Mouse (Mus musculus): ENCODE results near the gene Ankrd9. TPM values are rescaled to one million over a fixed set of nuclear protein-coding genes. Genes with fewer than 3 reads are reported as not detected.

The Ankrd9 gene
- polyA plus RNA-seq, 1 experiment from 2014 or later: 20.9 TPM

- Histone ChIP-seq H3K4me1 (peaks cover 40% of the 10 kb centered on the region), H3K4me3 (replicated peaks) (no peak overlapping the region), H3K9me3 (no peaks in the 10 kb centered on the region), H3K9ac (no peak overlapping the region), H3K27ac (peak overlapping the region; percentile 81; the same call in 1 of the 2 replicates), H3K36me3 (no peaks in the 10 kb centered on the region), H3K27me3 (replicated peaks) (no peaks in the 10 kb centered on the region), H3K4me2 (no peak overlapping the region)
- ATAC-seq (ENCODE audit: insufficient read depth, low FRiP score, low read depth): peak; percentile 33; the same call in 1 of the 2 replicates
- 62% methylated on average over 6 of the region's 6 CpGs for whole genome bisulfite sequencing
Measured at GRCm38 (mm10) chr12:111005803-111006202, 27.0 kb upstream of the Ankrd9 start.

DNA sequence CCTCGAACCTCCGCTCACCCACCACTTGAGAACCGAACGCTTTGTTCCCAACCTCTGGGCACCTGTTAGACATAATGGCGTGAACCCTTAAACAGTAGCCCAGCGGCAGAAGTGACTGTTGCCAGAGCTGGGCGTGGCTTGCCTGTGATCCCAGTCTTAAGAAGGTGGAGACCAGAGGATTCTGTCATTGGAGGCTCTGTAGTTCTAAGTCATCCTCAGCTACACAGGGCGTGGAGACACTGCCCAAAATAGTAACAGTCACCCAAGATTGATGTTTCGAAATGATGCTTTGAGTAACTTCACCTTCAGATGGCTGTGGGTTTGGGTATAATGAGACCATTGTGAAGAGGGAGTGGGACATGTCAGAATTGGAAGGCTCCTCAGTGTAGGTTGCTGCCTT, 25.3 kb upstream of the Ankrd9 start:
- no peak overlapping the region for H3K9ac ChIP-seq
- H3K27me3 ChIP-seq (replicated peaks): no peaks in the 10 kb centered on the region
- no peak overlapping the region for H3K27ac ChIP-seq
- no peak for ATAC-seq (ENCODE audit: insufficient read depth, low FRiP score, low read depth)
- no peak overlapping the region for H3K4me2 ChIP-seq
- no peaks in the 10 kb centered on the region for H3K36me3 ChIP-seq
- WGBS: 73% methylated on average over 9 of the region's 9 CpGs
- H3K4me1 ChIP-seq: peaks cover 33% of the 10 kb centered on the region
- no peak overlapping the region for H3K4me3 ChIP-seq (replicated peaks)
- no peaks in the 10 kb centered on the region for H3K9me3 ChIP-seq

DNA sequence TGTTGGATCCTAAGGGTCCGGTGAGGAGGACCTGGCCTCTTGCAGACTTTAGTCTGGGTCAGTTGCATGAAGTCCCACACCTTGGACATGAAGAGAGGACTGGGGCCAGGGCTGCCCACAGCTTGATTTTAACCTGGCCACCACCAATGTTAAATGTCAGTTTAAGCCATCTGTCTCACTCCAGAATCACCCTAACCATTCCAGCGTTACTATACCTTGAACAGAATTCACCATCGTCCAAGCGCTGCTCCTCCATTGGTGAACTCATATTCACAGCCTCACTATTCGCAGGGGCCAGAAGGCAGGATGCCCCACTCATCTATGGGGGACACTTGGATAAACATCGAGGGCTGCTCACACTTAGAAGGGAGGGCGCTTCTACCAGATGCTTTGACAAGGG, 22.1 kb upstream of the Ankrd9 start:
- no peak for ATAC-seq (ENCODE audit: insufficient read depth, low FRiP score, low read depth)
- H3K27me3 ChIP-seq (replicated peaks): no peaks in the 10 kb centered on the region
- H3K36me3 ChIP-seq: no peaks in the 10 kb centered on the region
- no peak overlapping the region for H3K4me3 ChIP-seq (replicated peaks)
- H3K4me1 ChIP-seq: peaks cover under 1% of the 10 kb centered on the region; the same call in 1 of the 2 replicates
- 91% methylated on average over 7 of the region's 7 CpGs for WGBS
- no peaks in the 10 kb centered on the region for H3K9me3 ChIP-seq
- no peak overlapping the region for H3K27ac ChIP-seq
- H3K4me2 ChIP-seq: no peak overlapping the region
- no peak overlapping the region for H3K9ac ChIP-seq

DNA sequence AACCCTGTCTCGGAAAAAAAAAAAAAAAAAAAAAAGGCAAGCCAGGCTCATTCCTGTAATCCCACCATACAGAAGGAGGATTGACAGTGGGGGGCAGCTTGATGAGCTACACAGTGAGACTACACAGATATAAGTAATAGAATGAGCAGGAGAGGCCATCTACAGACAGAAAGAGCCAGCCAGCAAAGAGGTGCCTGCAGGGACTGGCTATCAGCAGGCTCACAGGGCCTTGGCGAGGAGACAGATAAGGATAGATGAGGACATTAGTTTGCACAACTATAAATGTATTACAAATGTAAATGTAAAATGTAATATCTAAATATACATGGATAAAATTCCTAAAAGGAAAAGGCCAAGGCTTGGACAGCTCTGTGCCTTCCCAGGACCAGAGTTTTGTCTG, 21.0 kb upstream of the Ankrd9 start:
- no peak overlapping the region for H3K27ac ChIP-seq
- no peak overlapping the region for H3K4me3 ChIP-seq (replicated peaks)
- H3K36me3 ChIP-seq: no peaks in the 10 kb centered on the region

GRCm38 (mm10) chr12:110998092-110998491, 19.3 kb upstream of the Ankrd9 start:
- no peak overlapping the region for H3K27ac ChIP-seq
- WGBS: 96% methylated on average over 11 of the region's 11 CpGs

More for the DNA sequence above, 21.0 kb upstream of the Ankrd9 start:
- Histone ChIP-seq H3K4me2 (no peak overlapping the region), H3K4me1 (no peaks in the 10 kb centered on the region; the same call in 1 of the 2 replicates), H3K9me3 (no peaks in the 10 kb centered on the region), H3K9ac (no peak overlapping the region), H3K27me3 (replicated peaks) (no peaks in the 10 kb centered on the region)
- WGBS: 80% methylated on average over 2 of the region's 2 CpGs
- no peak for ATAC-seq (ENCODE audit: insufficient read depth, low FRiP score, low read depth)

GRCm38 (mm10) chr12:110994666-110995065, 15.8 kb upstream of the Ankrd9 start:
- no peak overlapping the region for H3K27ac ChIP-seq
- no peak overlapping the region for H3K4me2 ChIP-seq
- no peak for ATAC-seq (ENCODE audit: insufficient read depth, low FRiP score, low read depth)
- WGBS: 33% methylated on average over 12 of the region's 12 CpGs
- no peak overlapping the region for H3K9ac ChIP-seq
- H3K4me3 ChIP-seq (replicated peaks): no peak overlapping the region
- H3K36me3 ChIP-seq: no peaks in the 10 kb centered on the region
- no peaks in the 10 kb centered on the region for H3K9me3 ChIP-seq
- H3K27me3 ChIP-seq (replicated peaks): no peaks in the 10 kb centered on the region
- peaks cover 15% of the 10 kb centered on the region; the same call in 1 of the 2 replicates for H3K4me1 ChIP-seq

More at GRCm38 (mm10) chr12:110998092-110998491, 19.3 kb upstream of the Ankrd9 start:
- H3K9ac ChIP-seq: no peak overlapping the region
- ATAC-seq (ENCODE audit: insufficient read depth, low FRiP score, low read depth): no peak
- no peak overlapping the region for H3K4me2 ChIP-seq
- H3K4me3 ChIP-seq (replicated peaks): no peak overlapping the region
- H3K9me3 ChIP-seq: no peaks in the 10 kb centered on the region
- H3K27me3 ChIP-seq (replicated peaks): no peaks in the 10 kb centered on the region
- H3K36me3 ChIP-seq: no peaks in the 10 kb centered on the region
- H3K4me1 ChIP-seq: peaks cover 5% of the 10 kb centered on the region; the same call in 1 of the 2 replicates

- H3K27me3 ChIP-seq (replicated peaks): no peaks in the 10 kb centered on the region
- no peak overlapping the region for H3K4me2 ChIP-seq
- 80% methylated on average over 3 of the region's 3 CpGs for WGBS
- H3K9me3 ChIP-seq: no peaks in the 10 kb centered on the region
- peaks cover 15% of the 10 kb centered on the region; the same call in 1 of the 2 replicates for H3K4me1 ChIP-seq
- no peak overlapping the region for H3K27ac ChIP-seq
- H3K36me3 ChIP-seq: no peaks in the 10 kb centered on the region
- no peak for ATAC-seq (ENCODE audit: insufficient read depth, low FRiP score, low read depth)
- H3K9ac ChIP-seq: no peak overlapping the region
- no peak overlapping the region for H3K4me3 ChIP-seq (replicated peaks)
Measured at GRCm38 (mm10) chr12:110993226-110993625, 14.4 kb upstream of the Ankrd9 start.

DNA sequence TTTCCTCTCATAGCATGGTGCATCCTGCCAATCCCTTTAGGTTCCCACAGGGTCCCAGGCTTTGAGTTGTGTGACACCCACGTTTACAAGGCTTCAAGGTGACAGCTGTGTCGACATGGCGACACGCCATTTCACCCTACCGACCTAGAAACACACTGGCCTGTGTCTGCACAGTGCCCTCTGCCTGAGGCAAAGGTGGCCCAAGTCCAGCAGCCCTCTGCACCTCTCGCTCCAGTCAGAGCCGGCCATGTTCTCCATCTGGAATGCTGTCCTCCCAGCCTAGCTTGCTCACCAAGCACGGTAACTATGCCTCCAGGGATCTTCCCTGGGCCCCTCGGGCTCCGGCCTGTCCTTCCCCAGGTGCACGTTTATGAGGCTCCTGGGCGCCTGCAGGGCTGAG, 13.9 kb upstream of the Ankrd9 start:
- Histone ChIP-seq H3K36me3 (no peaks in the 10 kb centered on the region), H3K27ac (0 out of 2 replicates have a peak overlapping the region, but pooled peaks have one; percentile 85), H3K4me2 (peak overlapping the region; percentile 61), H3K27me3 (replicated peaks) (no peaks in the 10 kb centered on the region), H3K4me3 (replicated peaks) (0 out of 2 replicates have a peak overlapping the region, but pooled peaks have one; percentile 57), H3K9me3 (no peaks in the 10 kb centered on the region), H3K9ac (no peak overlapping the region), H3K4me1 (peaks cover 15% of the 10 kb centered on the region; the same call in 1 of the 2 replicates)
- 79% methylated on average over 12 of the region's 12 CpGs for WGBS
- no peak for ATAC-seq (ENCODE audit: insufficient read depth, low FRiP score, low read depth)

GRCm38 (mm10) chr12:110992128-110992553, 13.3 kb upstream of the Ankrd9 start:
- Histone ChIP-seq H3K4me2 (peak overlapping the region; percentile 61), H3K36me3 (no peaks in the 10 kb centered on the region), H3K4me3 (replicated peaks) (peak overlapping the region; percentile 57), H3K4me1 (peaks cover 15% of the 10 kb centered on the region; the same call in 1 of the 2 replicates), H3K9me3 (no peaks in the 10 kb centered on the region), H3K27ac (peak overlapping the region; percentile 85), H3K27me3 (replicated peaks) (no peaks in the 10 kb centered on the region), H3K9ac (peak overlapping the region; percentile 40; the same call in 1 of the 2 replicates)
- ATAC-seq (ENCODE audit: insufficient read depth, low FRiP score, low read depth): peak; percentile 91
- WGBS: under 1% methylated on average over 24 of the region's 24 CpGs

DNA sequence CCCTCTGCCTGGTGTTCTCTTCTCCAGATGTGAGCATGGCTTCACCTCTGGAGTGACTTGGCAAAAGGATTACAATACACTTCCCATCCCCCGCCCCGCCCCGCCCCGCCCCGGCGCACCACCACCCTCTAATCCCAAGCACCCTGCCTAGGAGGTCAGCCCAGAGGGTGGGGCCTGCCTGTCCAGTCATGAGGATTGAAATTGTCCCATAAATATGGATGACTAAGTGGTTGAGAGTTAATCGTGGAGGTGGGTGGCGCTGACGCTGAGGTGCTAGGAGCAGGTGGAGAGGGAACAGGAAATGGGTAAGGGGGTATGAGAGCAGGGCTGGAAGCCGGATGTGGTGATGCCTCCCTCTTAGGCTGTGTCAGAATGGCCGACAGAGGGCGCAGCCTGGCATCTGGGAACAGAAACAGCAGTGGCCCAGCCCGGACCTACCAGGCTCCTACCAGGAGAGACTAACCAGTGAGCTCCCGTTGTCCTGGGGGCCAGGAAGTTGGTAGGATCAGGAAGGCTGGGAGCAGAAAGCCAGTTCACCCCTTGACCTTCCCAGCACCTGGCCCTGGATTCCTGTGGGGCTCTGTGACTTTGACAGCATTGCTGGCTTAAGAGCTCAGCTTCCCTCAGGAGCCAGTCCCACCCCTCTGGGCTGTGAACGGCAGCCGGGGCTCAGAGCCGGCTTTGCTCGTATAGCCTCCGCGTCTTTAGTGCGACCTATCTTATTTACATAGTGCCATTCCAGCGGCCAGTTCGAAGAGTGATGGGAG, 12.7 kb upstream of the Ankrd9 start:
- no peaks in the 10 kb centered on the region for H3K9me3 ChIP-seq
- peak overlapping the region; percentile 57 for H3K4me3 ChIP-seq (replicated peaks)
- H3K4me1 ChIP-seq: peaks cover 15% of the 10 kb centered on the region; the same call in 1 of the 2 replicates
- H3K27ac ChIP-seq: peak overlapping the region; percentile 85
- no peaks in the 10 kb centered on the region for H3K27me3 ChIP-seq (replicated peaks)
- 4% methylated on average over 23 of the region's 23 CpGs for WGBS
- peak; percentile 89 for ATAC-seq (ENCODE audit: insufficient read depth, low FRiP score, low read depth)
- peak overlapping the region; percentile 40; the same call in 1 of the 2 replicates for H3K9ac ChIP-seq
- H3K36me3 ChIP-seq: no peaks in the 10 kb centered on the region
- H3K4me2 ChIP-seq: peak overlapping the region; percentile 61

- H3K4me2 ChIP-seq: no peak overlapping the region
- H3K9ac ChIP-seq: no peak overlapping the region
- no peak overlapping the region for H3K4me3 ChIP-seq (replicated peaks)
- no peaks in the 10 kb centered on the region for H3K27me3 ChIP-seq (replicated peaks)
- no peaks in the 10 kb centered on the region for H3K36me3 ChIP-seq
- 86% methylated on average over 7 of the region's 7 CpGs for WGBS
- H3K27ac ChIP-seq: no peak overlapping the region
- no peak for ATAC-seq (ENCODE audit: insufficient read depth, low FRiP score, low read depth)
- no peaks in the 10 kb centered on the region for H3K9me3 ChIP-seq
- peaks cover 15% of the 10 kb centered on the region; the same call in 1 of the 2 replicates for H3K4me1 ChIP-seq
Measured at GRCm38 (mm10) chr12:110990500-110990899, 11.7 kb upstream of the Ankrd9 start.

- WGBS: 95% methylated on average over 3 of the region's 3 CpGs
- Histone ChIP-seq H3K4me1 (peaks cover 19% of the 10 kb centered on the region; the same call in 1 of the 2 replicates), H3K9ac (no peak overlapping the region), H3K36me3 (no peaks in the 10 kb centered on the region), H3K4me3 (replicated peaks) (no peak overlapping the region), H3K9me3 (no peaks in the 10 kb centered on the region), H3K27ac (no peak overlapping the region), H3K27me3 (replicated peaks) (no peaks in the 10 kb centered on the region), H3K4me2 (no peak overlapping the region)
- no peak for ATAC-seq (ENCODE audit: insufficient read depth, low FRiP score, low read depth)
Measured at GRCm38 (mm10) chr12:110989409-110989808, 10.6 kb upstream of the Ankrd9 start.
